Mouse (Mus musculus): ENCODE data around the gene Gm3336.

- TF ChIP-seq CHD2 (IDR thresholded peaks at IDR 0.05; ENCODE audit: low read depth, low read length): no peak
- TF ChIP-seq ZNF384 (IDR thresholded peaks at IDR 0.05; ENCODE audit: low read depth, low read length): no peak
- no peak for TF ChIP-seq ZC3H11A (IDR thresholded peaks at IDR 0.05; ENCODE audit: borderline replicate concordance, low read depth, low read length)
- no peak for TF ChIP-seq HCFC1 (IDR thresholded peaks at IDR 0.05; ENCODE audit: borderline replicate concordance, insufficient read depth, low read length)
- no peak for TF ChIP-seq MAFK (IDR thresholded peaks at IDR 0.05; ENCODE audit: insufficient read depth, low read depth, low read length)
Observed at GRCm38 (mm10) chr8:70675336-70675735, 43.0 kb upstream of the Gm3336 start.

All from ES-E14 (cell line).